Mouse (Mus musculus): ENCODE results near the gene Naa15. TPM values are rescaled to one million over a fixed set of nuclear protein-coding genes. Genes with fewer than 3 reads are reported as not detected.

Gene Naa15
- total and polyA plus RNA-seq, 3 experiments, result 27.6 to 95.3 (median 59.0) TPM

DNA sequence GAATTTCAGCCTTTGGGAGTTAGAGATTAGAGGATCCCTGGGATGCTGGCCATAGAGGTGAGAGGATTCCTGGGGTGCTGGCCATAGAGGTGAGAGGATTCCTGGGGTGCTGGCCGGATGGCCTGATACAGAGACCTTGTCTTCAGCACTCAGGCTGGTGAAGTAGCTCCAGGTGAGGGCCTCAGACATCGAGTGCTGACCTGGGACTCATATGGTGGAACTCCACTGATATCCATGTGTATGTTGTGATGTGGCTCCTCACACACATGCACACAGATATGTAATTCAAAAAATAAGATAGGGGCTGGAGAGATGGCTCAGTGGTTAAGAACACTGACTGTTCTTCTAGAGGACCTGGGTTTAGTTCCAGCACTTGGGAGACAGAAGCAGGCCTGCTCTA lies 64.9 kb downstream of the Naa15 start:
- no peak overlapping the region for H3K4me3 ChIP-seq (replicated peaks in 1 of 3; ENCODE audit: low read depth in 2 of 3, low read length in 2 of 3, poor library complexity in 1 of 3)
- peaks cover 2% of the 10 kb centered on the region for H3K79me2 ChIP-seq (replicated peaks; ENCODE audit: control insufficient read depth, extremely low read depth, insufficient read depth, poor library complexity, severe bottlenecking)
- H3K9me3 ChIP-seq (replicated peaks; ENCODE audit: low read length), result no peaks in the 10 kb centered on the region
- H3K4me2 ChIP-seq (ENCODE audit: insufficient read depth, low read depth, poor library complexity, severe bottlenecking), result no peak overlapping the region
- H3K27me3 ChIP-seq (replicated peaks), result no peaks in the 10 kb centered on the region
- in situ Hi-C loops (cut with MboI; ENCODE audit: low pct_ligation_motif_present, low pct_unique_long_range_greater_than_20kb, low sequenced_read_pairs) (loop anchor here (10.0 kb wide), 3 partner anchors 165 to 765 kb away; no protein-coding TSS in a partner anchor), dilution Hi-C loops (cut with MboI; ENCODE audit: extremely low pct_ligation_motif_present, extremely low pct_unique_long_range_greater_than_20kb, low sequenced_read_pairs) (no loop called here)
- H3K36me3 ChIP-seq (replicated peaks in 1 of 2; ENCODE audit: control insufficient read depth in 1 of 2, insufficient read depth in 1 of 2, low read length in 1 of 2), result peaks cover 4 to 14% of the 10 kb centered on the region in 2 experiments
- TF ChIP-seq ZKSCAN1 (IDR thresholded peaks at IDR 0.05; ENCODE audit: borderline replicate concordance, low read depth, low read length), result no peak
- TF ChIP-seq ZC3H11A (IDR thresholded peaks at IDR 0.05; ENCODE audit: low read depth, low read length), result no peak
- TF ChIP-seq EP300 (IDR thresholded peaks at IDR 0.05; ENCODE audit: low read length), result no peak
- TF ChIP-seq RCOR1 (conservative IDR thresholded peaks at IDR 0.05; ENCODE audit: low read depth, low read length), result no peak
- TF ChIP-seq ELF1 (IDR thresholded peaks at IDR 0.05; ENCODE audit: low read depth, low read length), result no peak
- no peak for TF ChIP-seq JUND (conservative IDR thresholded peaks at IDR 0.05; ENCODE audit: low read depth, low read length)
- TF ChIP-seq USF1 (IDR thresholded peaks at IDR 0.05; ENCODE audit: low read depth, low read length), result no peak
- no peak for TF ChIP-seq PAX5 (IDR thresholded peaks at IDR 0.05; ENCODE audit: low read length)
- no peak for TF ChIP-seq RAD21 (IDR thresholded peaks at IDR 0.05; ENCODE audit: low read depth, low read length)
- no peak for TF ChIP-seq CTCF (conservative IDR thresholded peaks at IDR 0.05 in 1 of 2, IDR thresholded peaks at IDR 0.05 in 1 of 2; ENCODE audit: low read depth in 2 of 2, low read length in 2 of 2)
- TF ChIP-seq MEF2A (IDR thresholded peaks at IDR 0.05; ENCODE audit: borderline replicate concordance, low read depth, low read length), result no peak
- no peak for TF ChIP-seq CHD1 (IDR thresholded peaks at IDR 0.05; ENCODE audit: low read depth, low read length)
- TF ChIP-seq E2F4 (IDR thresholded peaks at IDR 0.05; ENCODE audit: insufficient replicate concordance, low read depth, low read length), result no peak
- TF ChIP-seq MAX (IDR thresholded peaks at IDR 0.05; ENCODE audit: low read length), result no peak
- no peak for TF ChIP-seq TBP (conservative IDR thresholded peaks at IDR 0.05; ENCODE audit: low read depth, low read length)
- TF ChIP-seq GABPA (IDR thresholded peaks at IDR 0.05; ENCODE audit: insufficient replicate concordance, low read depth, low read length), result no peak
- no peak overlapping the region for H3K9ac ChIP-seq (ENCODE audit: insufficient read depth, low read depth)
- H3K4me1 ChIP-seq (ENCODE audit: control insufficient read depth in 1 of 2, insufficient read depth in 2 of 2), result peaks cover 3 to 18% of the 10 kb centered on the region in 2 experiments; a peak in 3 of 4 replicates
- DNase-seq (ENCODE audit: extremely low read depth), result no peak
- no peak overlapping the region for H3K27ac ChIP-seq (ENCODE audit: insufficient read depth, low read depth)

DNA sequence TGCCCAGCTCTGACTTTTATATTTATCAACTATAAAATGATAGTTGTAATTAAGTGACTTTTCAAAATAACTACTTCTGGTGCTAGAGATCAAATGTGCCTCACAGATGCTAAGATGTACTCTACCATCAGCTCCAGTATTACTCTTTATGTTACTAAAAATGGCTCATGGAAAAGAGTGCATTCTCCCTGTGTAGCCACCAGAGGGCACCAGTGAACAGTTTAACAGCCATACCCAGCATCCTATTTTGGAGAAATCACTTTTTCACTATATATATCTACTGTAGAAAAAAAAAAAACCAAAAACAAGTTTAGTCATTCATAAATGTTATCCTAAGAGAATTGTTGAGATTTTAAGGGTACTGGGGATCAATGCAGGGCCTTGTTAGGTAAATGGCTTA lies 66.1 kb downstream of the Naa15 start:
- no peak overlapping the region for H3K9ac ChIP-seq (ENCODE audit: insufficient read depth, low read depth)
- peaks cover 3 to 28% of the 10 kb centered on the region in 2 experiments; a peak in 3 of 4 replicates for H3K4me1 ChIP-seq (ENCODE audit: control insufficient read depth in 1 of 2, insufficient read depth in 2 of 2)
- in situ Hi-C loops (cut with MboI; ENCODE audit: low pct_ligation_motif_present, low pct_unique_long_range_greater_than_20kb, low sequenced_read_pairs), result loop anchor here (10.0 kb wide), 3 partner anchors 164 to 764 kb away; no protein-coding TSS in a partner anchor
- H3K9me3 ChIP-seq (replicated peaks; ENCODE audit: low read length), result no peaks in the 10 kb centered on the region
- peak; percentile 72 for DNase-seq (ENCODE audit: extremely low read depth)
- dilution Hi-C loops (cut with MboI; ENCODE audit: extremely low pct_ligation_motif_present, extremely low pct_unique_long_range_greater_than_20kb, low sequenced_read_pairs), result no loop called here
- H3K4me2 ChIP-seq (ENCODE audit: insufficient read depth, low read depth, poor library complexity, severe bottlenecking), result no peak overlapping the region
- H3K36me3 ChIP-seq (replicated peaks in 1 of 2; ENCODE audit: control insufficient read depth in 1 of 2, insufficient read depth in 1 of 2, low read length in 1 of 2), result peaks cover 0 to 4% of the 10 kb centered on the region in 2 experiments
- H3K27me3 ChIP-seq (replicated peaks), result no peaks in the 10 kb centered on the region
- peak; percentile 45; the same call in 1 of the 2 replicates for TF ChIP-seq MYC (IDR thresholded peaks at IDR 0.05; ENCODE audit: low read depth, low read length)
- no peak for TF ChIP-seq USF2 (conservative IDR thresholded peaks at IDR 0.05; ENCODE audit: low read depth, low read length)
- peak; percentile 86 for TF ChIP-seq RAD21 (IDR thresholded peaks at IDR 0.05; ENCODE audit: low read depth, low read length)
- TF ChIP-seq MEF2A (IDR thresholded peaks at IDR 0.05; ENCODE audit: borderline replicate concordance, low read depth, low read length), result peak; percentile 96
- TF ChIP-seq JUN (IDR thresholded peaks at IDR 0.05; ENCODE audit: insufficient read depth, low read depth, low read length), result no peak
- TF ChIP-seq POLR2A (IDR thresholded peaks at IDR 0.05; ENCODE audit: low read depth, low read length), result no peak
- peak; percentile 85 for TF ChIP-seq SMC3 (IDR thresholded peaks at IDR 0.05; ENCODE audit: low read depth, low read length)
- TF ChIP-seq CTCF (conservative IDR thresholded peaks at IDR 0.05 in 1 of 2, IDR thresholded peaks at IDR 0.05 in 1 of 2; ENCODE audit: low read depth in 2 of 2, low read length in 2 of 2), result peak; percentile 57 to 91
- no peak for TF ChIP-seq CHD1 (IDR thresholded peaks at IDR 0.05; ENCODE audit: low read depth, low read length)
- TF ChIP-seq ZMIZ1 (IDR thresholded peaks at IDR 0.05; ENCODE audit: low read depth, low read length), result no peak
- no peak overlapping the region for H3K4me3 ChIP-seq (replicated peaks in 1 of 3; ENCODE audit: low read depth in 2 of 3, low read length in 2 of 3, poor library complexity in 1 of 3)
- H3K79me2 ChIP-seq (replicated peaks; ENCODE audit: control insufficient read depth, extremely low read depth, insufficient read depth, poor library complexity, severe bottlenecking), result peaks cover 12% of the 10 kb centered on the region
- no peak overlapping the region for H3K27ac ChIP-seq (ENCODE audit: insufficient read depth, low read depth)

Data from CH12.LX (cell line).